Mouse (Mus musculus) megakaryocyte, embryonic 14.5 days (primary cell): ENCODE results near the gene Zdhhc13.

Experiments used
- FLI1 ChIP-seq: IDR thresholded peaks from 2 replicates; pipeline ENCODE4 v1.6.1; 2012; ENCODE audit warnings: low read length, inconsistent platforms, mixed read lengths
- GATA1 ChIP-seq: IDR thresholded peaks from 3 replicates; pipeline ENCODE4 v1.6.1; 2012; ENCODE audit warnings: mixed read lengths, low read length, inconsistent platforms, borderline replicate concordance

DNA sequence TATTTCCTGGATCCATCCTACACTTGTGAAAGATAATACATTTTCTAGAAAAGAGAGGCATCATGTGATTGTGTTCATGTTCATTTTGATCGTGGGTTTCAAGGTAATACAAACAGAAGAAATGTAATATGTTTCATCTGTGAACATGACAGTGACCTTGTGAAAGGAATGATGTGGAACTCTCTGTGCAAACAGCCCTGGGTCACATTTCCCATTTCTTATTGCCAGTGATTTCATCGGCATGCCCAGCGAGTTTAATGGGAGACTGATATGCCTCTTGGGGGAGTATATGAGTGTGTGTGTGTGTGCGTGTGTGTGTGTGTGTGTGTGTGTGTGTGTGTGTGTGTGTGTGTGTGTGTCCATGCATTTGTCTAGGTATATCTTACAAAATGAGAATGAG, 52.7 kb downstream of the Zdhhc13 start:
- TF ChIP-seq GATA1 = no peak
- no peak for TF ChIP-seq FLI1
